Mouse (Mus musculus): ENCODE data around the gene Aifm1. TPM values are rescaled to one million over a fixed set of nuclear protein-coding genes. Genes with fewer than 3 reads are reported as not detected.

Aifm1 gene
- total and polyA plus RNA-seq, 2 experiments from 2014 or later: 13.9 to 28.0 TPM

- TF ChIP-seq CTCF (IDR thresholded peaks at IDR 0.05; ENCODE audit: low read depth): no peak
- whole genome bisulfite sequencing: 87% methylated on average over 6 of the region's 7 CpGs
These were observed 52.9 kb downstream of the Aifm1 start for GRCm38 (mm10) chrX:48460496-48460895.

DNA sequence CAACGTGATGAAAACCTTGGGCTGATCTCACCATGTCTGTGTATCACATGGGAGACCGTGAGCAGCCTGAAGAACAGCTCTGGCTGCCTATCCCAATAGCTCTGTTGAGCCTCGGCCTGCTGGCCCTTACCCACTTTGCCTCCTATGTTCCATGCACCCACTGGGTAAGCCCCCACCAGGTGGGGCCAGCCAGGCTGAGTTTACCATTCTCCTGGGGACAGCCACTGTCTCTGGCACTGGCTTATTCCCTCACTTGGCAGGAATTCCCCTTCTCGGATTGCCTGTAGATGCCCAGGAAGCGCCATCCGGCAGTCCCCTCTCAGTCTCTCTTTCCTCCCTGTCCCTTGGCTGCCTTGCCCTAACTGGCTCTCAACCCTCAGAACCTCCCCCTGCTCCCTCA is 56.4 kb downstream of the Aifm1 start:
- Histone ChIP-seq H3K9me3 (ENCODE audit: low read length) (no peaks in the 10 kb centered on the region), H3K36me3 (ENCODE audit: insufficient read depth) (no peaks in the 10 kb centered on the region), H3K27me3 (ENCODE audit: insufficient read depth, low read length) (no peaks in the 10 kb centered on the region), H3K9ac (no peak overlapping the region), H3K4me1 (ENCODE audit: insufficient read depth) (no peaks in the 10 kb centered on the region), H3K27ac (ENCODE audit: low read depth, low read length) (no peak overlapping the region), H3K4me2 (ENCODE audit: low read depth) (no peak overlapping the region), H3K4me3 (ENCODE audit: low read depth, low read length) (no peak overlapping the region)
- 60% methylated on average over 6 of the region's 6 CpGs for WGBS
- no peak for TF ChIP-seq CTCF (IDR thresholded peaks at IDR 0.05; ENCODE audit: low read depth)
- DNase-seq (no peak), ATAC-seq (no peak)

More at GRCm38 (mm10) chrX:48460496-48460895, 52.9 kb downstream of the Aifm1 start:
- H3K4me3 ChIP-seq (ENCODE audit: low read depth, low read length): no peak overlapping the region
- H3K27me3 ChIP-seq (ENCODE audit: insufficient read depth, low read length): no peaks in the 10 kb centered on the region
- ATAC-seq: no peak
- H3K36me3 ChIP-seq (ENCODE audit: insufficient read depth): no peaks in the 10 kb centered on the region
- no peaks in the 10 kb centered on the region for H3K4me1 ChIP-seq (ENCODE audit: insufficient read depth)
- no peak for DNase-seq
- H3K27ac ChIP-seq (ENCODE audit: low read depth, low read length): no peak overlapping the region
- H3K9me3 ChIP-seq (ENCODE audit: low read length): no peaks in the 10 kb centered on the region
- no peak overlapping the region for H3K9ac ChIP-seq
- no peak overlapping the region for H3K4me2 ChIP-seq (ENCODE audit: low read depth)

GRCm38 (mm10) chrX:48455018-48455417 is 58.3 kb downstream of the Aifm1 start:
- H3K36me3 ChIP-seq (ENCODE audit: insufficient read depth): no peaks in the 10 kb centered on the region
- 51% methylated on average over 9 of the region's 9 CpGs for WGBS
- no peaks in the 10 kb centered on the region for H3K27me3 ChIP-seq (ENCODE audit: insufficient read depth, low read length)
- H3K4me2 ChIP-seq (ENCODE audit: low read depth): no peak overlapping the region
- no peak for DNase-seq
- no peaks in the 10 kb centered on the region for H3K4me1 ChIP-seq (ENCODE audit: insufficient read depth)
- no peak overlapping the region for H3K27ac ChIP-seq (ENCODE audit: low read depth, low read length)
- TF ChIP-seq CTCF (IDR thresholded peaks at IDR 0.05; ENCODE audit: low read depth): no peak
- no peak for ATAC-seq
- H3K9me3 ChIP-seq (ENCODE audit: low read length): no peaks in the 10 kb centered on the region
- H3K9ac ChIP-seq: no peak overlapping the region
- H3K4me3 ChIP-seq (ENCODE audit: low read depth, low read length): no peak overlapping the region

- Histone ChIP-seq H3K27ac (ENCODE audit: low read depth, low read length) (no peak overlapping the region), H3K4me1 (ENCODE audit: insufficient read depth) (no peaks in the 10 kb centered on the region), H3K9me3 (ENCODE audit: low read length) (no peaks in the 10 kb centered on the region), H3K9ac (no peak overlapping the region), H3K36me3 (ENCODE audit: insufficient read depth) (no peaks in the 10 kb centered on the region), H3K27me3 (ENCODE audit: insufficient read depth, low read length) (no peaks in the 10 kb centered on the region), H3K4me2 (ENCODE audit: low read depth) (peak overlapping the region; percentile 42), H3K4me3 (ENCODE audit: low read depth, low read length) (peak overlapping the region; percentile 34)
- ATAC-seq: peak; percentile 16
- 42% methylated on average over 21 of the region's 21 CpGs for WGBS
- no peak for DNase-seq
- no peak for TF ChIP-seq CTCF (IDR thresholded peaks at IDR 0.05; ENCODE audit: low read depth)
These were observed 58.9 kb downstream of the Aifm1 start for GRCm38 (mm10) chrX:48454495-48454878.

DNA sequence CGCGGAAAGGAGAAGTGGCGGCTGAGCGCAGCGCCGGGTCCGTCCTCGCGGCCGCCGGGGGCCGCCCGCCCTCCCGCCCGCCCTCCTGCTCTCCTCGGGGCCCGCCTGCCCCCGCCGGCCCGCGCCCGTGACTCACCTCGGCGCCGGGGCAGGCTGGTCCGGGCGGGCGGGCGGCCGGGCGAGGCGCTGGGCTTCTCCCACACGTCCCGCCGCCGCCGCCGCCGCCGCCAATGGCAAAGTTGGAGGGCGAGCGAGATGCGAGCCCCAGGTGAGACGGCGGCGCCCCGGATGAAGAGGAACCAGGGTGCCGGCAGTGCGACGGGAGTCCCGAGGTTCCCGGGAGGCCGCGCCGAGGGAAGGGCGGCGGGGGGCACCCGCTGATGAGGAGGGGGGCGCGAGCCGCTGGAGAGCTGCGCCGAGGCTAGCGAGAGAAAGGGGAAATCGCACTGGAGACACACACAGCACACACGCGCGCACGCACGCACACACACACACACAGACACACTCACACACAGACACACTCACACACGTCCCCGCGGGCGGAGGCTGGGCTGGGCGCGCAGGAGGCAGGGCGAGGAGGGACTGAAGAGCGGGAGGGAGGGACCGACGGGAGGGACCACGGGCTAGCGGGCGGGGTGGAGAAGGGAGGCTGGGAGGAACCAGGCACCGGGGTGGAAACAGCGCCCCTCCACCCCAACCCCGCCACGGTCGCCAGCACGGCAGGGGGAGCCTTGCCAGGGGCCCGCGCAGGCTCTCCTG is 59.4 kb downstream of the Aifm1 start:
- Histone ChIP-seq H3K4me2 (ENCODE audit: low read depth) (peak overlapping the region; percentile 42), H3K27me3 (ENCODE audit: insufficient read depth, low read length) (no peaks in the 10 kb centered on the region), H3K27ac (ENCODE audit: low read depth, low read length) (no peak overlapping the region), H3K9me3 (ENCODE audit: low read length) (no peaks in the 10 kb centered on the region), H3K4me3 (ENCODE audit: low read depth, low read length) (peak overlapping the region; percentile 34), H3K4me1 (ENCODE audit: insufficient read depth) (no peaks in the 10 kb centered on the region), H3K9ac (no peak overlapping the region), H3K36me3 (ENCODE audit: insufficient read depth) (no peaks in the 10 kb centered on the region)
- DNase-seq: peak; percentile 31
- WGBS: 29% methylated on average over 59 of the region's 91 CpGs
- no peak for TF ChIP-seq CTCF (IDR thresholded peaks at IDR 0.05; ENCODE audit: low read depth)
- peak; percentile 69 for ATAC-seq

GRCm38 (mm10) chrX:48452931-48453673 is 60.3 kb downstream of the Aifm1 start:
- TF ChIP-seq CTCF (IDR thresholded peaks at IDR 0.05; ENCODE audit: low read depth): no peak
- 26% methylated on average over 63 of the region's 71 CpGs for WGBS

More at GRCm38 (mm10) chrX:48452931-48453673, 60.3 kb downstream of the Aifm1 start:
- no peak overlapping the region for H3K27ac ChIP-seq (ENCODE audit: low read depth, low read length)
- ATAC-seq: 0 out of 2 replicates have a peak, but pooled peaks have one; percentile 4
- peak overlapping the region; percentile 42 for H3K4me2 ChIP-seq (ENCODE audit: low read depth)
- H3K27me3 ChIP-seq (ENCODE audit: insufficient read depth, low read length): no peaks in the 10 kb centered on the region
- no peak for DNase-seq
- H3K36me3 ChIP-seq (ENCODE audit: insufficient read depth): no peaks in the 10 kb centered on the region
- H3K4me3 ChIP-seq (ENCODE audit: low read depth, low read length): peak overlapping the region; percentile 34
- H3K9me3 ChIP-seq (ENCODE audit: low read length): no peaks in the 10 kb centered on the region
- no peaks in the 10 kb centered on the region for H3K4me1 ChIP-seq (ENCODE audit: insufficient read depth)
- no peak overlapping the region for H3K9ac ChIP-seq

All from forebrain, postnatal 0 days (tissue).